Comparison of ENCODE assay signal across 9 mouse cellular contexts in genomic region chr1:53032550-53032949, GRCm38 (mm10). TPM values are rescaled to one million over a fixed set of nuclear protein-coding genes. Genes with fewer than 3 reads are reported as not detected.
DNase-seq lines count a peak whose midpoint lies in the region; ATAC-seq and TF ChIP-seq lines count a peak whose summit lies in the region.
"Had no signal": no experiment of that assay in that cellular context is flagged by ENCODE, and none has a peak within 500 bp of the region (broad histone marks: within the 10 kb centered on the region; RNA-seq: fewer than 3 reads in every experiment).

No protein-coding gene starts in this region.

- no peaks in the 10 kb centered on the region for H3K79me2 ChIP-seq in MEL (ENCODE audit: control insufficient read depth, insufficient read depth, low read length, poor library complexity)

- no peak overlapping the region for H3K4me2 ChIP-seq in embryonic facial prominence, embryonic 11.5 days (ENCODE audit: low read depth, low read length)

- H3K4me1 ChIP-seq in embryonic facial prominence, embryonic 11.5 days (ENCODE audit: control insufficient read depth, insufficient read depth, low read length) = no peaks in the 10 kb centered on the region
- no peaks in the 10 kb centered on the region for H3K4me1 ChIP-seq in embryonic facial prominence, embryonic 10.5 days
- H3K4me1 ChIP-seq in MEL (ENCODE audit: control insufficient read depth in 1 of 2, insufficient read depth in 2 of 2, low read length in 2 of 2) = no peaks in the 10 kb centered on the region

- TF ChIP-seq RAD21 in MEL (IDR thresholded peaks at IDR 0.05; ENCODE audit: low read depth, low read length) = peak; percentile 63

- no peak overlapping the region for H3K9ac ChIP-seq in embryonic facial prominence, embryonic 11.5 days (replicated peaks; ENCODE audit: low read length)
- no peak overlapping the region for H3K9ac ChIP-seq in MEL (ENCODE audit: control insufficient read depth, low read depth, low read length, poor library complexity, severe bottlenecking)

- intact Hi-C loops in left cerebral cortex, postnatal 14 days (cut with DNase I) = loop anchor here (5.0 to 10.0 kb wide), 4 partner anchors 78 to 735 kb away; no protein-coding TSS in a partner anchor

- peak in 2 of 3 experiments; percentile 33 to 57; a peak in 3 of 6 replicates for TF ChIP-seq CTCF in MEL (IDR thresholded peaks at IDR 0.05 in 2 of 3, conservative IDR thresholded peaks at IDR 0.05 in 1 of 3; ENCODE audit: control insufficient read depth in 1 of 3, insufficient read depth in 1 of 3, low read depth in 2 of 3, low read length in 3 of 3, poor library complexity in 1 of 3, severe bottlenecking in 1 of 3)

- no peaks in the 10 kb centered on the region for H3K36me3 ChIP-seq in embryonic facial prominence, embryonic 11.5 days (replicated peaks; ENCODE audit: control insufficient read depth, insufficient read depth, low read depth, low read length)
- no peaks in the 10 kb centered on the region for H3K36me3 ChIP-seq in embryonic facial prominence, embryonic 10.5 days (replicated peaks)
- no peaks in the 10 kb centered on the region for H3K36me3 ChIP-seq in MEL (ENCODE audit: control insufficient read depth in 1 of 2, insufficient read depth in 2 of 2, low read length in 2 of 2)

- no peak for TF ChIP-seq EP300 in MEL (IDR thresholded peaks at IDR 0.05; ENCODE audit: low read depth in 1 of 2, low read length in 2 of 2)

- TF ChIP-seq POLR2A in MEL (IDR thresholded peaks at IDR 0.05; ENCODE audit: control insufficient read depth in 1 of 2, insufficient read depth in 1 of 2, low read depth in 1 of 2, low read length in 2 of 2, poor library complexity in 1 of 2) = no peak

- ATAC-seq in embryonic facial prominence, embryonic 11.5 days (replicated peaks; ENCODE audit: insufficient number of reproducible peaks, low FRiP score, low TSS enrichment, low read depth) = no peak
- no peak for ATAC-seq in megakaryocyte-erythroid progenitor cell, adult 5-6 weeks (replicated peaks; ENCODE audit: low FRiP score, low TSS enrichment, poor library complexity, severe bottlenecking)

- H3K4me3 ChIP-seq in embryonic facial prominence, embryonic 11.5 days (ENCODE audit: low read depth, low read length) = no peak overlapping the region
- H3K4me3 ChIP-seq in embryonic facial prominence, embryonic 10.5 days = no peak overlapping the region
- H3K4me3 ChIP-seq in MEL (ENCODE audit: control insufficient read depth in 1 of 2, insufficient read depth in 1 of 2, low read depth in 2 of 2, low read length in 2 of 2) = no peak overlapping the region
- H3K4me3 ChIP-seq: myocyte had no signal

- H3K9me3 ChIP-seq in embryonic facial prominence, embryonic 11.5 days (replicated peaks; ENCODE audit: control insufficient read depth, low read length) = no peaks in the 10 kb centered on the region
- no peaks in the 10 kb centered on the region for H3K9me3 ChIP-seq in embryonic facial prominence, embryonic 10.5 days
- no peaks in the 10 kb centered on the region for H3K9me3 ChIP-seq in MEL (replicated peaks; ENCODE audit: insufficient read depth, low read length)

- peak; percentile 71 for DNase-seq in embryonic facial prominence, embryonic 11.5 days (ENCODE audit: low spot score)
- no peak for DNase-seq in embryonic facial prominence, embryonic 10.5 days (ENCODE audit: low spot score)
- DNase-seq in layer of hippocampus, adult 9-10 months (ENCODE audit: low spot score) = peak; percentile 54
- no peak for DNase-seq in layer of hippocampus, postnatal 10 days (ENCODE audit: low spot score in 2 of 2)
- DNase-seq in MEL (ENCODE audit: low read depth, low spot score) = peak; percentile 50
- DNase-seq in left cerebral cortex, postnatal 14 days (ENCODE audit: low spot score in 2 of 2) = peak; percentile 64 to 81
- DNase-seq in spleen, adult 12 weeks (ENCODE audit: low spot score) = no peak

- H3K27ac ChIP-seq in embryonic facial prominence, embryonic 11.5 days (replicated peaks; ENCODE audit: low read depth, low read length) = no peak overlapping the region
- H3K27ac ChIP-seq in embryonic facial prominence, embryonic 10.5 days (replicated peaks) = no peak overlapping the region
- no peak overlapping the region for H3K27ac ChIP-seq in MEL (ENCODE audit: control insufficient read depth, low read depth, low read length)

- H3K27me3 ChIP-seq in embryonic facial prominence, embryonic 11.5 days (ENCODE audit: control insufficient read depth, insufficient read depth, low read length) = no peaks in the 10 kb centered on the region
- H3K27me3 ChIP-seq in embryonic facial prominence, embryonic 10.5 days (replicated peaks; ENCODE audit: low read depth, poor library complexity, severe bottlenecking) = no peaks in the 10 kb centered on the region
- peaks cover 5% of the 10 kb centered on the region in 2 experiments; a peak in 3 of 4 replicates for H3K27me3 ChIP-seq in MEL (ENCODE audit: control insufficient read depth in 1 of 2, insufficient read depth in 2 of 2, low read length in 2 of 2)

TF ChIP-seq in MEL, 35 proteins besides CTCF, POLR2A, EP300 and RAD21:
- TF ChIP-seq CHD2 (IDR thresholded peaks at IDR 0.05; ENCODE audit: low read length) (no peak), MAZ (IDR thresholded peaks at IDR 0.05; ENCODE audit: low read depth, low read length) (no peak), SIN3A (IDR thresholded peaks at IDR 0.05; ENCODE audit: low read length) (no peak), NRF1 (IDR thresholded peaks at IDR 0.05; ENCODE audit: insufficient read depth, low read depth, low read length, poor library complexity, severe bottlenecking) (no peak), MYC (IDR thresholded peaks at IDR 0.05; ENCODE audit: low read depth, low read length) (no peak), MAFK (IDR thresholded peaks at IDR 0.05; ENCODE audit: borderline replicate concordance, low read depth, low read length) (no peak), TBP (IDR thresholded peaks at IDR 0.05; ENCODE audit: low read depth, low read length) (no peak), RCOR1 (IDR thresholded peaks at IDR 0.05; ENCODE audit: low read depth, low read length) (no peak), ZC3H11A (IDR thresholded peaks at IDR 0.05; ENCODE audit: low read depth, low read length) (0 out of 2 replicates have a peak, but pooled peaks have one; percentile 29), ZNF384 (IDR thresholded peaks at IDR 0.05; ENCODE audit: low read depth, low read length) (no peak), SMC3 (IDR thresholded peaks at IDR 0.05; ENCODE audit: low read depth, low read length) (peak; percentile 50), UBTF (IDR thresholded peaks at IDR 0.05; ENCODE audit: borderline replicate concordance, insufficient read depth, low read depth, low read length) (no peak), BHLHE40 (IDR thresholded peaks at IDR 0.05; ENCODE audit: borderline replicate concordance, low read depth, low read length) (no peak), ETS1 (IDR thresholded peaks at IDR 0.05; ENCODE audit: low read depth, low read length) (no peak), ZKSCAN1 (IDR thresholded peaks at IDR 0.05; ENCODE audit: low read depth, low read length) (no peak), MEF2A (IDR thresholded peaks at IDR 0.05; ENCODE audit: extremely low read depth, insufficient replicate concordance, low read depth, low read length, poor library complexity, severe bottlenecking) (no peak), POLR2AphosphoS2 (IDR thresholded peaks at IDR 0.05; ENCODE audit: low read length) (no peak)
TF ChIP-seq in MEL: peak in this region for 2.

RNA-seq across cellular contexts. Expression of gene 1700019D03Rik, which starts 12.6 kb away (rescaled TPM):
- polyA plus RNA-seq in embryonic facial prominence, embryonic 11.5 days (2014; fragmentation: Nextera tagmentation; extraction: Ambion mirVana) = 4.6 and 5.2 TPM in 2 replicates
- 4.6 and 4.9 TPM in 2 replicates for polyA plus RNA-seq in embryonic facial prominence, embryonic 10.5 days (2016; fragmentation: Nextera tagmentation; extraction: Ambion mirVana)
- total RNA-seq in layer of hippocampus, postnatal 10 days (2021) = 1 to 10 TPM; 6.3 to 9.3 TPM
- not detected in 2 replicates for total RNA-seq in MEL (2012; rRNA removed)
- polyA plus RNA-seq in MEL (2012; ENCODE audit: insufficient read depth in 1 of 2, insufficient read length in 2 of 2, low read depth in 1 of 2, low replicate concordance in 2 of 2, missing spikeins in 1 of 2) = not detected
- total RNA-seq in left cerebral cortex, postnatal 14 days (2021) = 10 to 100 TPM; 15.6 to 19.1 TPM
- 0.20 TPM in 1 of 2 replicates, not detected in the other for total RNA-seq in megakaryocyte-erythroid progenitor cell, adult 5-6 weeks (2014; fragmentation: Nextera tagmentation)
- total RNA-seq in megakaryocyte-erythroid progenitor cell, adult 5-6 weeks (2017) = 0.30 TPM in 1 of 2 replicates, not detected in the other

RNA-seq across cellular contexts. Expression of gene Mstn, which starts 28.9 kb away (rescaled TPM):
- polyA plus RNA-seq in embryonic facial prominence, embryonic 11.5 days (2014; fragmentation: Nextera tagmentation; extraction: Ambion mirVana) = 2.6 and 4.3 TPM in 2 replicates
- 3.1 and 3.5 TPM in 2 replicates for polyA plus RNA-seq in embryonic facial prominence, embryonic 10.5 days (2016; fragmentation: Nextera tagmentation; extraction: Ambion mirVana)
- total RNA-seq in layer of hippocampus, postnatal 10 days (2021) = 1 to 10 TPM; 2.1 to 2.2 TPM
- total RNA-seq in MEL (2012; rRNA removed) = not detected in 2 replicates
- not detected for polyA plus RNA-seq in MEL (2012; ENCODE audit: insufficient read depth in 1 of 2, insufficient read length in 2 of 2, low read depth in 1 of 2, low replicate concordance in 2 of 2, missing spikeins in 1 of 2)
- total RNA-seq in left cerebral cortex, postnatal 14 days (2021) = 1 to 10 TPM; 1.1 TPM
- total RNA-seq in megakaryocyte-erythroid progenitor cell, adult 5-6 weeks (2014; fragmentation: Nextera tagmentation) = not detected in 2 replicates
- total RNA-seq in megakaryocyte-erythroid progenitor cell, adult 5-6 weeks (2017) = not detected in 2 replicates

Comparison
In these comparisons a context has a peak if more than half of its experiments do, and no peak if none do; other contexts are left out.
1. DNase-seq: peak in embryonic facial prominence, embryonic 11.5 days (single experiment), layer of hippocampus, adult 9-10 months (single experiment), MEL (single experiment) and left cerebral cortex, postnatal 14 days (2 of 2); none in embryonic facial prominence, embryonic 10.5 days (single experiment), layer of hippocampus, postnatal 10 days (0 of 2) and spleen, adult 12 weeks (single experiment).